Mouse (Mus musculus) right cerebral cortex, postnatal 36 days (tissue): ENCODE data around the gene Ulk3.
A peak's percentile ranks its signal among the peaks of the same experiment; 100 is the strongest.

Source experiments
- DNase-seq, 2 experiments: peaks; one replicate each; pipeline ENCODE4 v3.0.0; 2022; ENCODE audit warnings: low spot score in 2 of 2, mixed read lengths in 1 of 2

The Ulk3 gene

GRCm38 (mm10) chr9:57568500-57568899 is 20.8 kb upstream of the Ulk3 start:
- DNase-seq = no peak

GRCm38 (mm10) chr9:57574397-57574796 is 14.9 kb upstream of the Ulk3 start:
- DNase-seq = no peak

- DNase-seq = no peak
Measured at GRCm38 (mm10) chr9:57575577-57575976, 13.7 kb upstream of the Ulk3 start.

- DNase-seq = no peak
Measured at GRCm38 (mm10) chr9:57577144-57577849, 12.0 kb upstream of the Ulk3 start.

GRCm38 (mm10) chr9:57584991-57585390 is 4.3 kb upstream of the Ulk3 start:
- no peak for DNase-seq

- no peak for DNase-seq
Measured at GRCm38 (mm10) chr9:57590726-57591125, 1.5 kb downstream of the Ulk3 start.

GRCm38 (mm10) chr9:57593454-57594173 is 4.4 kb downstream of the Ulk3 start:
- no peak for DNase-seq

GRCm38 (mm10) chr9:57594174-57594509 is 4.9 kb downstream of the Ulk3 start:
- DNase-seq = no peak

GRCm38 (mm10) chr9:57597265-57597664 is 8.0 kb downstream of the Ulk3 start:
- DNase-seq = no peak

GRCm38 (mm10) chr9:57597929-57598382 is 8.7 kb downstream of the Ulk3 start:
- no peak for DNase-seq

- DNase-seq = no peak
Measured at GRCm38 (mm10) chr9:57598851-57599563, 9.8 kb downstream of the Ulk3 start.

- no peak for DNase-seq
Measured at GRCm38 (mm10) chr9:57600620-57601352, 11.5 kb downstream of the Ulk3 start.

- DNase-seq = peak; percentile 52 to 65
Measured at GRCm38 (mm10) chr9:57601353-57601706, 12.1 kb downstream of the Ulk3 start.

- no peak for DNase-seq
Measured at GRCm38 (mm10) chr9:57602098-57602497, 12.8 kb downstream of the Ulk3 start.

GRCm38 (mm10) chr9:57604875-57605274 is 15.6 kb downstream of the Ulk3 start:
- no peak for DNase-seq

- DNase-seq = no peak
Measured at GRCm38 (mm10) chr9:57605503-57605902, 16.3 kb downstream of the Ulk3 start.

- DNase-seq = no peak
Measured at GRCm38 (mm10) chr9:57606139-57606851, 17.0 kb downstream of the Ulk3 start, which contains the start of gene Cplx3. Gene Cplx3, minus strand, starts transcription at chr9:57606281.

- DNase-seq = no peak
Measured at GRCm38 (mm10) chr9:57609803-57610202, 20.6 kb downstream of the Ulk3 start.

- DNase-seq = no peak
Measured at GRCm38 (mm10) chr9:57610359-57610826, 21.1 kb downstream of the Ulk3 start.

- DNase-seq = no peak
Measured at GRCm38 (mm10) chr9:57612587-57612986, 23.3 kb downstream of the Ulk3 start.

- DNase-seq = no peak
Measured at GRCm38 (mm10) chr9:57613975-57614374, 24.7 kb downstream of the Ulk3 start.
